Mouse (Mus musculus) central nervous system, embryonic 18 days (tissue): ENCODE results near the gene Gm7257. TPM values are rescaled to one million over a fixed set of nuclear protein-coding genes. Genes with fewer than 3 reads are reported as not detected.

ENCODE experiments used
- polyA plus RNA-seq: library from polyadenylated mRNA; depleted of rRNA; stranded (reverse); fragments of >200 nt; gene quantifications from 2 replicates; pipeline ENCODE4 v1.2.3, GENCODE M21; 2012; rRNA removed

Gm7257 gene
- polyA plus RNA-seq: not detected in 2 replicates

DNA sequence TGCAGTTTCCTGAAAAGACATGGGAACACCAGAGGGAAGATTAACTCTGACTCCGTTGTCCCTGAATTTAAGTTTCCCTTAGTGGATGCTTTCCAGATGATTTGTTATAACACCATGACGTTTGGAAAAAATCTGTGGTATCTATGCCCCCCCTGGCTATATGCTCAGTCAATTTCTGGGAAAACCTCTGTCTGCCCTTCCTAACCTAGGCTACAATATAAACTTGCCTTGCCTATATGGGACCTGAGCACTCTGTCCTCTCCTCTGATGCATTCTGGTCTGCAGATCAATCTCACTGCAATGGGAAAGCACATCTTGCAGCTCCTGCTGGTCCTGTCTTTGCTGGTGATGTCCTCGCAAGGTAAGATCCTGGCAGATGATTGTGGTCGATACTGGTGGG is at the start of gene Gm7257:
Gene Gm7257, plus strand, starts transcription at position 301 of the 400 bp plus-strand sequence.

DNA sequence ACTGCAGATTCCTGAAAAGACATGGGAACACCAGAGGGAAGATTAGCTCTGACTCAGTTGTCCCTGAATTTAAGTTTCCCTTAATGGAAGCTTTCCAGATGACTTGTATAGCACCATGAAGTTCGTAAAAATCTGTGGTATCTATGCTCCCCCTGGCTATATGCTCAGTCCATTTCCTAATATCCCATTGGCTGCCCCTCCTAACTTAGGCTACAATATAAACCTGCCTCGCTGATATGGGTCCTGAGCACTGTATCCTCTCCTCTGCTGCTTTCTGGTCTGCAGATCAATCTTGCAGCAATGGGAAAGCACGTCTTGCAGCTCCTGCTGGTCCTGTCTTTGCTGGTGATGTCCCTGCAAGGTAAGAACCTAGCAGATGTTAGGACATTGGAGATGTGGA is 43.7 kb downstream of the Gm7257 start, which contains the start of gene Gm9513:
Gene Gm9513, plus strand, starts transcription at position 301 of the 400 bp plus-strand sequence.

Other genes with a start within 250 kb of the Gm7257 start
- gene Gm9513, start 43.8 kb downstream of the Gm7257 start, polyA plus RNA-seq: not detected in 2 replicates
- not detected in 2 replicates for gene Gm5615, start 110.1 kb downstream of the Gm7257 start, polyA plus RNA-seq
- not detected in 2 replicates for gene Gm17689, start 150.8 kb downstream of the Gm7257 start, polyA plus RNA-seq
- gene A630095E13Rik, start 211.5 kb downstream of the Gm7257 start, polyA plus RNA-seq: not detected in 2 replicates